ENCODE assay signal across 18 mouse cellular contexts in genomic region chr6:126483264-126483867, GRCm38 (mm10). TPM values are rescaled to one million over a fixed set of nuclear protein-coding genes. Genes with fewer than 3 reads are reported as not detected.
DNase-seq lines count a peak whose midpoint lies in the region; ATAC-seq and TF ChIP-seq lines count a peak whose summit lies in the region.
"Had no signal": no experiment of that assay in that cellular context is flagged by ENCODE, and none has a peak within 500 bp of the region (broad histone marks: within the 10 kb centered on the region; RNA-seq: fewer than 3 reads in every experiment).

No protein-coding gene starts in this region.

- no peaks in the 10 kb centered on the region for H3K9me3 ChIP-seq in forebrain, postnatal 0 days (ENCODE audit: low read length)
- H3K9me3 ChIP-seq: embryonic facial prominence, embryonic 13.5 days; forebrain, embryonic 10.5 days; heart, embryonic 15.5 days; intestine, embryonic 15.5 days; liver, embryonic 12.5 days; midbrain, embryonic 15.5 days had no signal

- no peak overlapping the region for H3K9ac ChIP-seq in forebrain, postnatal 0 days
- H3K9ac ChIP-seq: embryonic facial prominence, embryonic 13.5 days; heart, embryonic 15.5 days; intestine, embryonic 15.5 days; liver, embryonic 12.5 days; midbrain, embryonic 15.5 days had no signal

- no peak overlapping the region for H3K27ac ChIP-seq in forebrain, postnatal 0 days (ENCODE audit: low read depth, low read length)
- H3K27ac ChIP-seq: embryonic facial prominence, embryonic 13.5 days; forebrain, embryonic 10.5 days; heart, embryonic 15.5 days; intestine, embryonic 15.5 days; liver, embryonic 12.5 days; macrophage; midbrain, embryonic 15.5 days had no signal

- 83% methylated on average over 11 of the region's 11 CpGs for WGBS in forebrain, postnatal 0 days

- no peak overlapping the region for H3K4me3 ChIP-seq in forebrain, postnatal 0 days (ENCODE audit: low read depth, low read length)
- H3K4me3 ChIP-seq: embryonic facial prominence, embryonic 13.5 days; forebrain, embryonic 10.5 days; heart, embryonic 15.5 days; intestine, embryonic 15.5 days; liver, embryonic 12.5 days; midbrain, embryonic 15.5 days had no signal

- H3K4me1 ChIP-seq in forebrain, postnatal 0 days (ENCODE audit: insufficient read depth), result no peaks in the 10 kb centered on the region
- H3K4me1 ChIP-seq: intestine, embryonic 15.5 days; liver, embryonic 12.5 days; midbrain, embryonic 15.5 days had no signal

- no peak overlapping the region for H3K4me2 ChIP-seq in forebrain, postnatal 0 days (ENCODE audit: low read depth)
- H3K4me2 ChIP-seq: embryonic facial prominence, embryonic 13.5 days; heart, embryonic 15.5 days; intestine, embryonic 15.5 days; liver, embryonic 12.5 days; midbrain, embryonic 15.5 days had no signal

- DNase-seq in heart, adult 18-20 months, result peak; percentile 22 to 43
- DNase-seq in heart, postnatal 4 days, result no peak
- peak; percentile 78 for DNase-seq in 3134 (ENCODE audit: extremely low read depth, insufficient read length, low spot score)
- peak; percentile 53 for DNase-seq in cerebellum, adult 9-10 months
- peak; percentile 72 for DNase-seq in gastrocnemius, postnatal 25 days
- no peak for DNase-seq in urinary bladder, adult 2 months (ENCODE audit: low spot score)
- DNase-seq in frontal cortex, adult 2 months (ENCODE audit: extremely low spot score in 1 of 2, low spot score in 1 of 2), result no peak
- no peak for DNase-seq in forebrain, postnatal 0 days
- DNase-seq: kidney, postnatal 10 days; layer of hippocampus, adult 9-11 months had no signal

- no peaks in the 10 kb centered on the region for H3K27me3 ChIP-seq in forebrain, postnatal 0 days (ENCODE audit: insufficient read depth, low read length)
- H3K27me3 ChIP-seq: embryonic facial prominence, embryonic 13.5 days; heart, embryonic 15.5 days; intestine, embryonic 15.5 days; liver, embryonic 12.5 days; midbrain, embryonic 15.5 days had no signal

- no peak for ATAC-seq in forebrain, postnatal 0 days
- ATAC-seq: activated CD4-positive, CD25-positive, alpha-beta regulatory T cell, adult 4 months; intestine, embryonic 15.5 days; liver, embryonic 12.5 days; midbrain, embryonic 15.5 days had no signal

- TF ChIP-seq CTCF in forebrain, postnatal 0 days (IDR thresholded peaks at IDR 0.05; ENCODE audit: low read depth), result no peak

- H3K36me3 ChIP-seq in forebrain, postnatal 0 days (ENCODE audit: insufficient read depth), result no peaks in the 10 kb centered on the region
- H3K36me3 ChIP-seq: embryonic facial prominence, embryonic 13.5 days; forebrain, embryonic 10.5 days; heart, embryonic 15.5 days; intestine, embryonic 15.5 days; liver, embryonic 12.5 days; midbrain, embryonic 15.5 days had no signal

RNA-seq across cellular contexts. Expression of gene Kcna5, which starts 51.8 kb away (rescaled TPM):
- total RNA-seq in heart, adult 18-20 months (2021), result 10 to 100 TPM; 18.3 to 22.4 TPM
- total RNA-seq in heart, postnatal 4 days (2021), result 10 to 100 TPM; 10.6 to 12.0 TPM
- 1 to 10 TPM; 3.1 to 3.7 TPM for total RNA-seq in gastrocnemius, postnatal 25 days (2021)
- 0.62 and 0.78 TPM in 2 replicates for polyA plus RNA-seq in urinary bladder, adult 2 months (2012; rRNA removed)
- polyA plus RNA-seq in frontal cortex, adult 2 months (2012; rRNA removed), result 5.4 and 6.3 TPM in 2 replicates
- 4.2 and 8.0 TPM in 2 replicates for total RNA-seq in forebrain, postnatal 0 days (2014; rRNA removed)
- polyA plus RNA-seq in forebrain, postnatal 0 days (2015; fragmentation: Nextera tagmentation; extraction: Ambion mirVana), result 2.4 and 3.7 TPM in 2 replicates
- polyA plus RNA-seq: activated CD4-positive, CD25-positive, alpha-beta regulatory T cell, adult 4 months; macrophage had no signal

Comparison
In these comparisons a context has a peak if more than half of its experiments do, and no peak if none do; other contexts are left out.
1. DNase-seq: peak in heart, adult 18-20 months (2 of 2), 3134 (single experiment), cerebellum, adult 9-10 months (single experiment) and gastrocnemius, postnatal 25 days (single experiment); none in heart, postnatal 4 days (single experiment), urinary bladder, adult 2 months (single experiment), frontal cortex, adult 2 months (0 of 2) and forebrain, postnatal 0 days (single experiment).